Mouse (Mus musculus): ENCODE measurements around the gene Zrsr2. TPM values are rescaled to one million over a fixed set of nuclear protein-coding genes. Genes with fewer than 3 reads are reported as not detected.

Zrsr2 gene
- polyA plus RNA-seq, 1 experiment from 2014 or later = 59.9 TPM

DNA sequence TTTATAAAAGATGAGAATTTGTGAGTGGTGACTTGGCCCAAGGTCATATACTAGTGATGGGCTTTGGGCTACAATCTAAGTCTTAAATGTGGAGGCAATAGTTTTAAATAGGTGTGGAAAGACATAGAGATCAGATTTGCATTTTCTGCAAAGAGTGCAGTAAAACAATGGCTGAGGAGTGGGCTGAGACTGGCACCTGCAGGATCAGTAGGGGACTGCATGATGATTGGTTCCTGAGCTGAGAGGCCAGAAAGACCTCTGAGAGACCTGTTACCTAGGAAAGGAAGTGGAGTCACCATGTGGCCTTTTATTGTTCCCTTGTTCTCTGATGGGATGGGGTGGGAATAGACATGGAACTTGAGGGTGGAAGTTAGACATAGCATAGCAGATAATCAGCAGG lies 45.7 kb downstream of the Zrsr2 start:
- H3K4me3 ChIP-seq (ENCODE audit: inconsistent target) = no peak overlapping the region
- no peak overlapping the region for H3K27ac ChIP-seq
- H3K79me2 ChIP-seq (ENCODE audit: inconsistent target) = peaks cover 38% of the 10 kb centered on the region
- no peaks in the 10 kb centered on the region for H3K36me3 ChIP-seq (ENCODE audit: inconsistent target)

DNA sequence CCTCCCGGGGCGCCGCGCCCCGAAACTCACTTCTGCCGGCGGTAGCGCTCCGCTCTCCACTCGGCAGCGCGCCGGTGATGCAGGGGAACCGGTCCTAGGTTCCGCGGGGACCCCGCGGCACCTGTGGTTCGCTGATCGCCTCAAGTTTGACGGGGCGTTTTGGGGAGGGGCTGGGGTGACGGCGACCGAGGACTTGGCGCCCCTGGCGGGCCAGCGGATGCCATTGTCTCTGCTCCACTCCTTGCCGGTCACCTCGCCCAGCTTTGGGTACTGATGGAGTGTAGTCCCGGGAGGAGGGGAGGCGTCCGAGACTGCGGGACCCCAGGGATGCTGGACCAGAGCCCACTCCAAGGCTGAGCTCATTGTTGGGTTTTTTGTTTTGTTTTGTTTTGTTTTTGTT lies 49.1 kb downstream of the Zrsr2 start:
- Histone ChIP-seq H3K27ac (peak overlapping the region; percentile 24; the same call in 1 of the 2 replicates), H3K4me3 (ENCODE audit: inconsistent target) (peak overlapping the region; percentile 64), H3K79me2 (ENCODE audit: inconsistent target) (peaks cover 33% of the 10 kb centered on the region), H3K36me3 (ENCODE audit: inconsistent target) (no peaks in the 10 kb centered on the region)
- WGBS (ENCODE audit: missing documents) = 26% methylated on average over 21 of the region's 34 CpGs

GRCm38 (mm10) chrX:163908337-163909250 lies 49.9 kb downstream of the Zrsr2 start, which contains the start of gene Ap1s2:
Ap1s2 (plus strand) TSS chrX:163909017.
- Histone ChIP-seq H3K79me2 (ENCODE audit: inconsistent target) (peaks cover 33% of the 10 kb centered on the region), H3K4me3 (ENCODE audit: inconsistent target) (peak within 1 kb of the TSS; percentile 64), H3K27ac (peak within 1 kb of the TSS; percentile 79), H3K36me3 (ENCODE audit: inconsistent target) (no peaks in the 10 kb centered on the region)
- WGBS (ENCODE audit: missing documents) = 18% methylated on average over 30 of the region's 80 CpGs

GRCm38 (mm10) chrX:163908003-163908336 lies 50.5 kb downstream of the Zrsr2 start:
- Histone ChIP-seq H3K4me3 (ENCODE audit: inconsistent target) (peak overlapping the region; percentile 48), H3K27ac (peak overlapping the region; percentile 79), H3K36me3 (ENCODE audit: inconsistent target) (no peaks in the 10 kb centered on the region), H3K79me2 (ENCODE audit: inconsistent target) (peaks cover 33% of the 10 kb centered on the region)
- WGBS (ENCODE audit: missing documents) = 27% methylated on average over 8 of the region's 8 CpGs

GRCm38 (mm10) chrX:163906861-163907260 lies 51.6 kb downstream of the Zrsr2 start:
- Histone ChIP-seq H3K36me3 (ENCODE audit: inconsistent target) (no peaks in the 10 kb centered on the region), H3K27ac (no peak overlapping the region), H3K79me2 (ENCODE audit: inconsistent target) (peaks cover 25% of the 10 kb centered on the region), H3K4me3 (ENCODE audit: inconsistent target) (no peak overlapping the region)
- WGBS (ENCODE audit: missing documents) = 100% methylated on average over 1 of the region's 2 CpGs

- Histone ChIP-seq H3K79me2 (ENCODE audit: inconsistent target) (no peaks in the 10 kb centered on the region), H3K36me3 (ENCODE audit: inconsistent target) (no peaks in the 10 kb centered on the region), H3K4me3 (ENCODE audit: inconsistent target) (no peak overlapping the region), H3K27ac (no peak overlapping the region)
- WGBS (ENCODE audit: missing documents) = 43% methylated on average over 5 of the region's 5 CpGs
Observed at GRCm38 (mm10) chrX:163899431-163900020, 58.9 kb downstream of the Zrsr2 start.

DNA sequence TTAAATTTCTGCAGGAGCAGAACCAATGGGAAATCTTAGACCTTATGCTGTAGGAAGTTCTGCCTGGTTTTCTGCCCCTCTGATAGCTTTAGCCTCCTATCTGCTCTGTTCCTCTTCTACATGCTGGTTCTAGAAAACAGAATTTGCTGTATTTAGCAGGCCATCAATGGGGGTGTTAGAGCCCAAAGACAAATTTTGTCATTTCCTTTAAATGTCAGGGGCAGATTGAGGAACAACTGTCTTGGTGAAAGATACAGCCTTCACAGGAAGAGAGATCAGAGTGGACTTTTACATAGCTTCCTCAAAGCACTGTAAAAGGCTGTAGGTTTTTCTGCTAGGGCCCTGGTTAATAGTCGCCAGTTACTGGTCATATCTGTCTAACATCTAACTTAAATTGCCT lies 61.1 kb downstream of the Zrsr2 start:
- WGBS (ENCODE audit: missing documents) = 55% methylated on average over 1 of the region's 1 CpGs
- no peak overlapping the region for H3K4me3 ChIP-seq (ENCODE audit: inconsistent target)
- no peaks in the 10 kb centered on the region for H3K79me2 ChIP-seq (ENCODE audit: inconsistent target)
- H3K36me3 ChIP-seq (ENCODE audit: inconsistent target) = no peaks in the 10 kb centered on the region
- peak overlapping the region; percentile 48 for H3K27ac ChIP-seq

GRCm38 (mm10) chrX:163885539-163885981 lies 72.9 kb downstream of the Zrsr2 start:
- no peak overlapping the region for H3K4me3 ChIP-seq (ENCODE audit: inconsistent target)

More at GRCm38 (mm10) chrX:163885539-163885981, 72.9 kb downstream of the Zrsr2 start:
- WGBS (ENCODE audit: missing documents) = 96% methylated on average over 4 of the region's 4 CpGs
- no peaks in the 10 kb centered on the region for H3K79me2 ChIP-seq (ENCODE audit: inconsistent target)
- H3K27ac ChIP-seq = no peak overlapping the region
- no peaks in the 10 kb centered on the region for H3K36me3 ChIP-seq (ENCODE audit: inconsistent target)

Other genes starting within 250 kb of the Zrsr2 start
- not detected in 3 replicates for gene Rnf138rt1, start 197.3 kb downstream of the Zrsr2 start, polyA plus RNA-seq (2018)
- gene Ap1s2, start 49.6 kb downstream of the Zrsr2 start, polyA plus RNA-seq (2018) = 95.1 to 153 TPM (median 101 TPM) in 3 replicates
- 0.48 to 1.1 TPM (median 0.67 TPM) in 3 replicates for gene Car5b, start 69.3 kb upstream of the Zrsr2 start, polyA plus RNA-seq (2018)
- gene Siah1b, start 117.8 kb upstream of the Zrsr2 start, polyA plus RNA-seq (2018) = 2.0 to 4.1 TPM (median 2.7 TPM) in 3 replicates
- gene Cltrn, start 130.2 kb upstream of the Zrsr2 start, polyA plus RNA-seq (2018) = not detected in 3 replicates
- gene Ace2, start 180.7 kb upstream of the Zrsr2 start, polyA plus RNA-seq (2018) = not detected in 3 replicates

Measured in macrophage (primary cell).